Mouse (Mus musculus): ENCODE results near the gene Tmem140. TPM values are rescaled to one million over a fixed set of nuclear protein-coding genes. Genes with fewer than 3 reads are reported as not detected.

Tmem140 gene
- total RNA-seq, 1 experiment from 2014 or later = 22.5 TPM

DNA sequence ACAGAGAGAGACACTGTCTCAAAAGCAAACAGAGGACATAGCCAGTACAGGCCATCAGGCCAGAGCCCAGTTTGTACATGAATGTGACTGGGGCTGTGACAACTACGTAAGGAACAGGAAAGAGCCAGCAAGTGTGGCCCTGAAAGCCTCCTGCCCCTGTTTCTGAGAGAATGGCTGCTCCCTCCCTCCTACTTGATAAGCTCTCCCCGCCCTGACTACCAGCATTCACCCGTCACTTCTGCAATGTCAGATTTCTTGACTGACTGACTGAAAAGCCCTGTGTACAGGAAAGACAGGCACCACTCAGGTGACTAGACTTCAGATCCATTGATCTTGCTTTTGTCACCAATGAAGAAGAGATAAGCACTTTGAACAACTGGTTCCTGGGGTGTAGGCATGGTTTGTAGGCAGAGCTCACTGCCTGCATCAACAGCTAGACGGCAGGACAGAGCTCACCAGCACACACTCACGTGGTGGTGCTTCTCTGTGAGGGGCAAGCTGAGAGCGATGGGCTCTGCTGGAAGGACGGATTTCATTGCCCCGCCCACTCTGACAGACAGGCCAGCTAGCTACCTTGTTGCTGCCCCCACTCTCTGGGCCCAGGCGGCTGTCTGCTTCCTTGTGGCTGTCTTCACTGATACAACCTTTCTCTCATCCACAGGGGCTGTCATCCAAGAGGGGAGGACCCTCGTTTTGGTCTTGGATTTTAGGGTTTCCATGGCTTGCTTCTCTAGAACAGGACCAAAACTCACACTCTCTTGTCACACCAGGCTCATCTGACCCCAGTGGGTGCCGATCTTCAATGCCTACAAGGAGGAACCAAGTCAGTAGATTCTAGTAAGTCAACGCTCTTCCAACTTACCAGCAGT is 13.3 kb downstream of the Tmem140 start:
- peak; percentile 37 for DNase-seq

DNA sequence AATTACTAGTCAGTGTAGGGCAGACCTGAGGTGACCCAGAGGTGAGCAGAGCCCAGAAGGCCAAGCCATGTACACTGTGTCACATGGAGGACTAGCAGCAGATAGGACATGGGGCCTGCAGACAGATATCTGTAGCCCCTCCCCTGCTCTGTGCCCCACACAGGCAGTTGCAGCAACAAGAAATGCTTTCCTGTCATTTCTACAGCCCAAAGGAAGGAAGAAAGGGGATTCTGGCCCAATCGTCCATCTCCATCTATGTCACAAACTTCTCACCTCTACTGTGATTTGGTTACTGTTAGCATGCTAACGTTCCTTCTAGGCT is 13.8 kb downstream of the Tmem140 start:
- no peak for DNase-seq

DNA sequence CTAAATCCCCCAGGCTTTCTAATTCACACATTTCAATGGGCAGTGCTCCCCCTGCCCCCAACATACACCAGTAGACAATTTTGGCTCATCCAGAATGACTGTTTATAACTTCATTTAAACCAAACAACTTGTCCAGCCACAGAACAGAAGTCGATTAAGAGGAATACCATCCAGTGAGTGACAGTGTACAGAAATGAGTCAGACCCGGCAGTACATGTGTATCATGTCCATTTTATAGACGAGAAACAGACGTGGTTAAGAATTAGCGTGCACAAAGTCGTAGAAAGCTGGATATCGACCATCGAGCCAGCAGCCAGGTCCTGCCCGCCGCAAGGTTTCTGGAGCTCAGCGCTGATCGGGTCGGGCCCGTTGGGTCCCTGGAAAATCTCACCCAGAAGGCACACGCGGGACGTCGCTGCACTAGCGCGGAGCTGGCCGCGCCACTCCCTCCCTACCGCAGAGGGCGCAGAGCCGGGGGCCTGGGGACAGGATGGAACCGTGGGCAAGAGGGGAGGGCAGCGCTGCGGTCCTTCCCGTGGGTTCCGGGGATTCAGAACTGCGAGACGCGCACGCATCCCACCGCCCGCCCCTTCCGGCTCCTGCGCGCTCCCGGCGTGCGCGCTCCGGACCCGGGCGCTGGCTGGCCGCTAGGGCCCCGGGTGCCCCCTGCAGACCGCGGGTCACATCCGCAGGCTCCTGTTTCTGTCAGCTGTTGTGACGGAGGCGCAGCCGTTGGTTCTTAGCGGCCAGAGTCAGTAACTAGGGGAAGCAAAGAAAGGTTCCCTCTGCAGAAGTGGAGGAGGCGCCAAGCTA is 14.8 kb downstream of the Tmem140 start, which contains the start of gene Cyren:
TSS of gene Cyren (minus strand) at position 552 of the 813 bp plus-strand sequence.
- peak; percentile 97 for DNase-seq

DNA sequence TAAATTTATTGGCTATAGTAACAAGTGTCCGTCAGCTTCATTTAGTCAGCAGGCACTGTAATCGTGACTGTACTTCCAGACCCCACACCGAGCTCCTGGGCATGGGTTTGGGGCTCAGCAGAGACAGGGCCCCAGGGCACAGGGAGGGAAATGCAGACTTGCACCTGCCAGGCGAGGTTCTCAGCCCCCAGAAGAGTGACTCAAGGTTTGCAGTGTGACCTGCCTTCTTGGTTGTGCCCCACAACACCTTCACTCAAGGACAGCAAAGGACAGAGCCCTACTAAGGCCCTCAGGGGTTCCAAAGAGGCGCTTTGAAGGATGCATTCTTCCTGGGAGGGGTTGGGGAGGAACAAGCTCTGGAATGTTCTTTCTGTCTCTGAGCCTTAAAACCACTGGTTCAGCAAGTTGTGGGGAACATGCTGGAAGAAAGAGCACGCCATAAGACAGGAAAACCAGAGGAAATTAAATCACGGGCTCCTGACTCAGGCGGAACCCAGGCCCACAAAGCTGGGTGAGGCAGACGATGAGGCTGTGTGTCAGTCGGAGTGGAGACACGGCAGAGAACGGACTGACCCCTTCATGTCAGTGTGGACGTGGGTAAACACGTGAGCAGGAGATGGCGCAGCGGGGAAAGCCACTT is 16.3 kb downstream of the Tmem140 start:
- no peak for DNase-seq

DNA sequence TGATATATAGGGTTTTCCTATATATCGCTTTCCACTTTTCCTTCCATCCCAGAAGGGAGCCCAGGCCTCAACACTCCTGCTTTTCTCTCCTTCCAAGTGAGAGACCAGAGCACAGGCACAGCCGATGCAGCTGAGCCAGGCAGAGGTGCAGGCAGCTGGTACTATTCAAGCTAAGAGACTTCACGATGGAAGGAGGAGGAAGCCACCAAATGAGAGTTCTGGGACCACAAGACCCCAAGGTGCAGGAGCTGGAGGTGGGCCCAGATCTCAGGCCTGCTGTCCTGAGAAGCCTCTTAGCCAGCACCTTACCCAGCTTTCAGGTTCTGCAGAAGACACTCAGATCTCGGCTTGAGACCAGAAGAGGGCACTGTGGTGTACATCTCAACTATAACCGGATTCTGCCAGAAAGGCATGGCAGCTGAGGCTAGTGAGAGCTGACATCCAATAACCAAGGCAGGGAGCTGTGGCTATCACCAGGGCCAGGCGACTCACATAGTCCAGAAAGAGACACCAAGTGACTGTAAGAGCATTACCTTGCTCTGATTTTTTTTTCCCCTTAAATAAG is 17.0 kb downstream of the Tmem140 start:
- peak; percentile 69 for DNase-seq

DNA sequence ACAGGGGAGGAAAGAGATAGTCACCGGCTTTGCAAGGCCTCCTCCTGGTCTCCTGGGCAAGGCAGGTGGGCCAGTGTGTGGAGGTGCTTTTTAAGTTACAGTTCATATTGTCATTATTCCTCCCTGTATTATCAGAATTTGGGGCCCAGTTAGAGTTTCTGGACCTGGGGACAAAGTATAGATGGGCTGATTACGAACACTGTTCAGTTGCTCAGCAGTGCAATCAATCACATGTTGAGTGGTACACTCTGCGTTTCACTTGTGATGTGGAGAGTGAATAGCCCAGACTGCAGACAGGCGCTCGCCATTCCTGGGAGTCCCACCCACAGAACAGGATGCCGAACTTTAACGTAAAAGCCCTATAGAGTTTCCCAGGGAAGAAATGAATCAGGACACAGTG is 21.8 kb downstream of the Tmem140 start:
- DNase-seq = no peak

DNA sequence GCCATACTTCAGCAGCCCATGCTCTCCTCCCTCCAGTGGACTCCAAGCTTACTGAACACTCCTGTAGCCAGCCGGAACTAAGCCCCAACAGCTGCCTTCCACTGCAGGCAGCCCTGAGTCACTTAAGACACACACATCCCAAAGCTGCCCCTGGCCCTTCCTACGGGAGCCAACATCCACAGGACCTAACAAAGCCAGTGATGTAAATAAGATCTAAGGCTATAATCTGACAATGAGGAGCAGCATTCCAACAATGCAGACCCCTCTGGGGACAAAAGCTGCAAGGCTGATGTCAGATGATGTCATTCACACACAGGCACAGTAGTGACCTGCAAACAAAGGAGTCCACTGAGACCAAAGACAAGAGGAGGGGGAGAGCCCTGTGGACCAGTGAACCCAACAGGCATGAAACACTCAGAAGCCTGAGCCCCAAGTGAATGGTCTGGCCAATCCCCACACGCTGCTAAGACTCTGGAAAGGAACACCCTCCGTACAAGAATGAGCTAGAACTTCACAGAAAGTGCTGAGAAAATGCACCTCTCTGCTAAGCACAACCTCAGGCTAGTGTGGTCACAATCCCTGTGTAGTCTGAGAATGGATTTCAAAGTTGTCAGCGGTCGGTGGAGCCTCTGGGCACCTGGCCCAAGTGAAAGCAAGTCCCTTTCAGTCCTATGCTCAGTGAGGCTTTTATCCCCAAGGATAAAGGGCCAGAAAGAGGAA is 24.3 kb downstream of the Tmem140 start:
- no peak for DNase-seq

DNA sequence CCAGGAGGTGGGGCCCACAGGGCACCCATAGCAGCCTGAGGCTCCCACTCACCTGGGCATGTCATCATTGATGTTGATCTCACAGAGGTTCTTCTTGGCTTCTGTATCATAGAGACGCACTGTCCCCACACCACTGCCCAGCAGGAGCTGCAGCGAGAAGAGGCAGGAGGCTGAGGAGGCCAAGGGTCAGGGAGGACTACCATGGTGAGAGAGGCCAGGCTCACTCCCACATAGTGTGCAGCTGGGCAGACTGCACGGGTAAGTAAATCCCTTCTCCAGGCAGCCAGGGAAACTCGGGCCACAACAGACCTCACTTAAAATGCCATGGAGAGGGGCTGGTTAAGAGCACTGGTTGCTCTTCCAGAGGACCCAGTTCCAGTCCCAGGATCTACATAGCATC is 26.2 kb downstream of the Tmem140 start:
- no peak for DNase-seq

DNA sequence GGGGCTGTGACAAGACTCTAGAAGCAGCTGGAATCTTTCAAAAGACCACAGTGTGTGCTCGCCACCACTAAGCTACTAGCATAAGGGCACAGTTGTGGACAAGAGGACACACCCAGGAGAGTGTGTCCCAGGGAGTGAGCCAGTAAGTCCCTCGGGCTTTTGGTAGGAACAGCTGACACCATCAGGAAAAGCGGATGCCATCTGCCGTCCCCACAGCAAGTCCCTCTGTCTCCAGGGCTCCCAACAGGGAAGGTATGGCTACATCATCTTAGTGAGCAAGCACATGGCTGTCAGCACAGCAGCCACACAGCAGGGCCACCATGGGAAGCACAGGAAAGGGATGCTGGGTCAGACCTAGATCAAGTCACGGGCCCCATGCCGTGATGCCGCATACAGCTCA is 32.6 kb downstream of the Tmem140 start:
- no peak for DNase-seq

DNA sequence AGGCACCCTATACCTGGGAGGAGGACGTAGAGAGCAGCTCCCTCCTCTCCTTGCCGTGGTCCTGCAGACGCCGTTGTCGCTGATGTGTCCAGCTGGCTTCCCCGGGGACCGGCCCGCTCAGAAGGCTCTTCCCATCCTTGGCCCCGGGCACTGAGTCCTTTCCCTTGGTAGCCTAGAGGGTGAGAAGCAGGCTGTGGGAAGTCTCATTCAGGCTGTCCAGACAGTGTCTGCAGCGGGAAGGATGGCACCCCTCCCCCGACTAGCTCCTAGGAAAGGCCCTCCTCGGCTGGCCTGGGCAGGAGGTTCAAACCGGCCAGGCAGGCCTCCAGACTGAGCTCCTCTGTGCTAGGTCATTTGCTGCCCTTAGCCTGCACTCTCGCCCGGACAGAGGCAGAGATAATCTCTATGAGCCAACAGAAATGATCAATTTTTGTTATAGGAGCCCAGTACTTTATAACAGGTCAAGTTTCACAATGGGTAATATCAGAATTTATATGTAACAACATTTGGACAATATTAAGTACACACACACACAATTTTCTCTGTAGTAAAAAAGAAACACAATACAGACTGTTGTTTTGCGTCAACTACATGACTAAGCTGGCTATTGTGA is 33.3 kb downstream of the Tmem140 start:
- DNase-seq = no peak

DNA sequence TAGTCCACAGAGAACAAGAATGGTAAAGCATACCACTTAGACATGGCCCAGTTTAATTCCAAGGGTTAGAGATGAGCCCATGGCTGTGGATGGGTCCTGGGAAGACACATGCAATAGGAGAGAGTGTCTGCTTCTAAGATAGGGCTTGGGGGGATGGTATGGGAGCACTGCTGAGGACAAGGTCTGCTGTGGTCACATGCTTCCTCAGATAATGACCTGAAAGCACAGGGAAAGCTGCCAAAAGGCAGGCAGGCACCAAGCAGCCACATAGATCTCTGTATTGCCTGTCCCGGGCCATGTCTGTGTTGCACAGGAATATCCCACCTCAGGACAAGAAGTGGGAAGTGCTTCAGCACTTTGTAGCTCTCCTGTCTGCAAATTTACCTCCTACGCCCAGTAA is 36.2 kb downstream of the Tmem140 start:
- DNase-seq = peak; percentile 63

DNA sequence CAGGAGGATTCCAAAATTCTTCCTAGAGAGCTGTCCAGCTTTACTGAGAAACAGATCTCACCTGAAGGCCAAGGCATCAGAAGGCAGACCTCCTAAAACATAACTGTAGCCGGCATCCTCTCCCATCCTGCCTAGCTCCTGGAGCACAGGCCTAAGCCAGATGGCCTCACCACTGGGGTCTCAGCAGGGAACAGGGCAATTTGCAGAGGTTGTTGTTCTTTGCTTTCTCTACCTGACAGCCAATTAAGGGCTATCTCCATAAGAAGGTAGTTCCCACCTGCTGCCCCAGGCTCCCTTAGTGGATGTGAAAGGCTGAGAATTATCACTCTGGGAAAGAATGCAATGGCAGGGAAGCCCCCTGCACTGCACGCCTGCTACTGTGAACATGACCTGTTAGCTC is 38.0 kb downstream of the Tmem140 start:
- no peak for DNase-seq

DNA sequence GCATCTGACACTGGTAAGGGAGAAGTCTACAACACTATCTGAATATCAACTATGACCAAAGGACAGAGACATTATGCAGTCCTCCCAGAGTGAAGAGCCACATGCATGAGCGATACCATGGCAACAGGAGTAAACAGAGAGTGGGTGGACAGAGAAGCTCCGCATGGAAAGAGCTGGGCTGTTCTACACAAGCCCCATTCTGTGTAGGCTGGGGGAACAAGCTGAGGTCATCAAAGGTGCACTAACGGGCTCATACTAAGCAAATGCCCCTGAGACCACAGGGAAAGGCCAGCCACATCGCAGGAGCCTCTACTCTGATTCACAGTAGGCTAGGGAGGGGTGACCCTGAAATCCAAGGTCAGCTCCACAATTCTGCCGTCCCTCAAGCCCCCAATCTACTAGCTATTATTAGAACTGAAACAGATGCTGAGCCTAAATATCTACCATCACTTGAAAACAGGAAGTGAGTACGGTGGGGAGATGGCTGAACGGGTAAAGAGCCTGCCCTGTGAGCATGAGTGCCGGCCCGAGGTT is 39.0 kb downstream of the Tmem140 start:
- DNase-seq = no peak

DNA sequence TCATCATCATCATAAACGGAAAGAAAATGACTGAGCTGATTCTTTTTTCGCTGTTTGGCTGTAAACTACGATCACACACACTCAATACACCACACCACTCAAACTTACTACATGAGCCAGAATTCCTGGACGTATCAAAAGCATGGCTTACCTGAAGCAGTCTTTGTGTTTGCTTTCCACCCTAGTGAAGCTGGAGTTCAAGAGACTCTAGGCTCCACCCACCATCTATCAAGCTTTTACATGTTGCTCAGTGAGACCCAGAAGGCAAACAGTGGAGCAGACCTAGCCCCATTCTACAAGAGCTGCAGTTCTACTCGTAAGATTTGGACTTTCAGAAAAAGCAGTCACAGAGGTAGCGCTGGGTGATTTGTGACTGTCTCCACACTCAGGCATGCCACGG is 39.6 kb downstream of the Tmem140 start:
- no peak for DNase-seq

DNA sequence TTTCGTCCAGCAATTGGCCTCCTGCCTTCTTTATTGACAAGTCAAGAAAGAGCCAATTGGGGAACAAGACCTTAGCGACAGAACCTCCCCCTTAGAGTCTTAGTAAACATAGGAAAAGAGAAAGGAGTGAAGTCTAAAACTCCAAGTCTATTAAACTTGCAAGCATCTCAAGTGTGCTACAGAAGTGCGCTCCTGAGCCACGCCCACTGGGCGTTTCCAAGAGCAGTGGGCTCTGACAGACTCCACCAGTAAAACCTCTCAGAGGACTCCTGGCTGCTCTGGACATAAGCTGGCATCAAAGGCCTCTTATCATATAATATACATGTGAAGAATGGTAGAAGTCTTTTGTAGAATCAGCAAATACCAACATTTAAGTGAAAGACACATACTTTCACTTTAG is 40.5 kb downstream of the Tmem140 start:
- DNase-seq = no peak

DNA sequence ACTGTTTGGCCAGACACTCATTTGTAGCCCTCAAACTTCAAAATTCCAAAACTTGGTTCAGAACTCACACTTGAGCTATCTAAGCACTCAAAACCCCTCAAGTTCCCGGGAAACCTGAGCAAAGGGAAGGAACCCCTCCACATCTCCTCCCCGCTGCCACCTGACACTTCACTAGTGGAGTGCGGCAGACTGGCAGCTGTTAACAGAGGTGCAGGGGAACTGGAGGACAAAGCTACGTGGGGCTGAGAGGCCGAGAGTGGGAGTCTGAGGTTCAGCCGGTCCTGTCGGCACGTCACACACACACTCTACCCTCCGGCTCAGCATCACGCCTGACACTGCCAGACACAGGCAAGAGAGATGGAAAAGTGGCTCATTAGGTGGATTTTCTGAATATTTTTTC is 40.9 kb downstream of the Tmem140 start:
- no peak for DNase-seq

DNA sequence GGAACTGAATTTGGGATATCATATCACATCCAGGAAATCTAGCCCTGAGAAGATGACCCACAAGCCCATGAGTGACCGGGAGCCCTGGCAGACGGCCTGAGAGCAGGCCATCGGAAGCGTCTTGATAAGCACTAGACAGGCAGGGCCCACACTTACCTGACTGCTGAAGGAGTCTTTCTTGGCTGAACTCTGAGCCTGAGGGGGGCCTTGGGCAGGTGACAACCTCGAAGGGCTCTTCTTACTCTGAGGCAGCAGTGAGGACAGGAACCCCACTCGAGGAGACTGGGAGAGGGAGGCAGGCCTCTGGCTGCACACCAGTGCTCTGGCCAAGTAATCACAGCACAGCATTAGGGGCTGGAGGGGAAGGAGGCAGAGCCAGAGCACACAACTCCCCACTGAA is 41.4 kb downstream of the Tmem140 start:
- no peak for DNase-seq

DNA sequence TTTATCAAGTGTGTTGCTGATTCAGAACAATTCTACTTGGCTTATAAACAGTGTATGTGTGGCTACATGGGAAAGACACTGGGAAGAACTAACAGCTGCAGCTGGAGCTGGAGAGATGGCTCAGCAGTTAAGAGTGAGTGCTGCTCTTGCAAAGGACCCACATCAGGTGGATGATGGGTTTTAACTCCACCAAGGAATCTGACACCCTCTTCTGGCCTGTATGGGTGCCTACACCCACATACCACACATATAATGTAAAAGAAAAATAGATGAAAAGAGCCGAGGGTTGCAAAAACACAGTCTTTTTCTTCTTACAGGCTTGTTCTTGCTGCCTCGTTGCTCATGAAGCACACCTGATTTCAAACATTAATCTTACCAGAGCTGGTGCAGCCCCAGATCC is 43.2 kb downstream of the Tmem140 start:
- DNase-seq = no peak

DNA sequence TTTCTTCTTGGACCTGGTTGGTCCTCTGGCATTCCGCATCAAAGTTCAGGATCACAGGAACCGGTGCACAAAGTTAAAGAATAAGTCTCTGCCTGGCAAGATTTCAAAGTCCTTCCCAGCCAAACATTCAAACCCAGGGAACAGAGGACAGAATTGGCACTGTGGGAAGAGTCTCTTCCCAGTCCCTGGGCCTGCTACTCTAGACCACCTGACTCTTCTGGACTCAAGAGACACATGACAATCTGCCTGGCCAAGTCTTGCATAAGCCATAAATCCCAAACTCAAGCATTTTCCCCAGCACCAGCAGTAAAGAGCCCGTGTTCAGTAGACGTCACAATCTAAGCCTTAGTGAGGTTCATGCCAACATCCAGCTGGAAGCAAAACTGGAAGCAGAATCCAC is 43.7 kb downstream of the Tmem140 start:
- peak; percentile 25 for DNase-seq

DNA sequence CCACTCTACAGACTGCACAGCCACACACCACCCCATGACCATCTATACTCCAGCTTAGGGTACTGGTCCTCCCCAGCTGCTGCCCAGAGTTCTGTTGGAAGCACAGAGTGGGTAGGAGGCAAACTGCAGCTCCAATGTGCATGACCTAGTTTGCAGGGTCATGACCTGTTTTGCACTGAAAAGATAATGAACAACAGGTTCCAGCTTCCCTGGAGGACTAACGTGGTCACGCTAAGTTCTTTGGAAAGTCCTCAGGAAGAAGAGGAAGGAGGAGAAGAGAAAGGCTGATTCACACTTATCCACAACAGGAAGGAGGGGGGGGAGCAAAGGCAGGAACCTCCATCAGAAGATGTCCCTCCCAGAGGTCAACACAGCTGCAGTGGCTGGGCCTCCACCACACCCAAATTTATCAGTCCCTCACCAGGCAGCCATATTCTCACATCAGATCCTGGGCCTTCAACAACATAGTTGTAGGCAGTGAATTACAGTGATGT is 44.2 kb downstream of the Tmem140 start:
- no peak for DNase-seq

DNA sequence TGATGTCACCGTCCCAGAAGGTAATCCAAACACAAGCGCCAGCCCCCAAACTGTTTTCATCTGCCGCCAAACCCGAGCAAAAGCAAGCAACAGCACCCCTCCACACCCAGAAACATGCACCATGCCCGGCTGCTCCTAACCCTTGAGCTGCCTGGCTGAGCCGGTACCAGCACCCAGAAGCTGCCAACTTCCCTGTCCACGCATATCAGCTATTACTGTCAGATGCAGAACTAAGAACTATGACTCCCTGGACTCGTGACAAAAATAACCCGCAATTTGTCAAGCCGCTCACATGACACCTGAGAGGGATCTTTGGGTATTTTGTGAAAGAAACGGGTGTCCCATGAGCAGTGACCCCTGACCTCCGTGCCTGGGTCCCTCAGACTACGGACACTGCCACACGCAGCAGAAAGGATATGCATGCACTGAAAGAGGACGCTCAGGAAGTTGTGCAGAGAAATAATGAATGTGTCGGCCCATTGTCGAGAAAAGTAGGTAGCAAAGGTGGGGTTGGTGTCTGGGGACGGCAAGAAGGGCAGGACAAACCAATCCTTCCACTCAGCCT is 44.8 kb downstream of the Tmem140 start:
- DNase-seq = no peak

Measured in adrenal gland, postnatal 14 days (tissue).